Mouse (Mus musculus) myocyte (in vitro differentiated cells): ENCODE data around the gene Ergic1. TPM values are rescaled to one million over a fixed set of nuclear protein-coding genes. Genes with fewer than 3 reads are reported as not detected.

Experiments
- H3K27me3 ChIP-seq: one replicate; pipeline ENCODE4 v1.6.1; 2011; ENCODE audit not compliant: control insufficient read depth, insufficient read depth, insufficient read length
- H3K36me3 ChIP-seq: one replicate; pipeline ENCODE4 v1.6.1; 2011; ENCODE audit not compliant: control insufficient read depth, insufficient read depth
- H3K4me2 ChIP-seq: one replicate; pipeline ENCODE4 v1.6.1; 2011; ENCODE audit warnings: low read depth, control low read depth
- H3K4me3 ChIP-seq: one replicate; pipeline ENCODE4 v1.5.1; 2011; ENCODE audit warnings: mild to moderate bottlenecking, control low read depth, moderate library complexity
- H3K79me2 ChIP-seq: one replicate; pipeline ENCODE4 v1.6.1; 2011; ENCODE audit not compliant: control insufficient read depth, insufficient read depth
- H3ac ChIP-seq: one replicate; pipeline ENCODE4 v1.6.1; 2011; ENCODE audit not compliant: control insufficient read depth, insufficient read length
- CEBPB ChIP-seq: IDR thresholded peaks from 2 replicates; pipeline ENCODE4 v1.6.1; 2011; ENCODE audit warnings: mild to moderate bottlenecking, moderate library complexity; ENCODE audit not compliant: poor library complexity, insufficient read depth, severe bottlenecking
- E2F4 ChIP-seq: IDR thresholded peaks from one replicate; pipeline ENCODE4 v1.6.1; 2011; ENCODE audit warnings: mild to moderate bottlenecking, control low read depth, moderate library complexity; ENCODE audit not compliant: insufficient read depth
- MAX ChIP-seq: IDR thresholded peaks from one replicate; pipeline ENCODE4 v1.6.1; 2011; ENCODE audit warnings: low read depth, mild to moderate bottlenecking, control low read depth
- MYOD1 ChIP-seq, 3 experiments: IDR thresholded peaks; one replicate each; pipeline ENCODE4 v1.6.1; 2011; ENCODE audit warnings: control low read depth in 2 of 3, low read depth in 2 of 3, mild to moderate bottlenecking in 2 of 3, moderate library complexity in 1 of 3; ENCODE audit not compliant: insufficient read length in 2 of 3, control insufficient read depth in 1 of 3
- MYOG ChIP-seq, 3 experiments: IDR thresholded peaks; one replicate each; pipeline ENCODE4 v1.6.1; 2011; ENCODE audit warnings: control low read depth in 2 of 3, low read depth in 2 of 3, mild to moderate bottlenecking in 2 of 3; ENCODE audit not compliant: insufficient read length in 2 of 3, control insufficient read depth in 1 of 3, insufficient read depth in 1 of 3
- POLR2A ChIP-seq: IDR thresholded peaks from one replicate; pipeline ENCODE4 v1.6.1; 2011; ENCODE audit warnings: low read depth, mild to moderate bottlenecking, control low read depth, moderate library complexity; ENCODE audit not compliant: insufficient read length
- POLR2AphosphoS2 ChIP-seq: IDR thresholded peaks from one replicate; pipeline ENCODE4 v1.6.1; 2011; ENCODE audit warnings: low read depth, control low read depth; ENCODE audit not compliant: insufficient read length
- REST ChIP-seq: IDR thresholded peaks from one replicate; pipeline ENCODE4 v1.6.1; 2011; ENCODE audit warnings: mild to moderate bottlenecking, control low read depth, moderate library complexity; ENCODE audit not compliant: insufficient read depth, insufficient read length
- SRF ChIP-seq: IDR thresholded peaks from one replicate; pipeline ENCODE4 v1.6.1; 2011; ENCODE audit warnings: low read depth; ENCODE audit not compliant: control insufficient read depth, insufficient read length
- TCF12 ChIP-seq: IDR thresholded peaks from one replicate; pipeline ENCODE4 v1.6.1; 2011; ENCODE audit warnings: mild to moderate bottlenecking, control low read depth; ENCODE audit not compliant: poor library complexity, insufficient read depth, severe bottlenecking
- TCF3 ChIP-seq: IDR thresholded peaks from one replicate; pipeline ENCODE4 v1.6.1; 2011; ENCODE audit warnings: low read depth, control low read depth; ENCODE audit not compliant: insufficient read length
- USF1 ChIP-seq: IDR thresholded peaks from one replicate; pipeline ENCODE4 v1.6.1; 2011; ENCODE audit warnings: low read depth, mild to moderate bottlenecking, control low read depth, moderate library complexity
- polyA plus RNA-seq: library from polyadenylated mRNA; unstranded; fragments of >200 nt; fragmentation: generic; extraction: Trizol; gene quantifications from one replicate; pipeline ENCODE4 v1.2.1, GENCODE M21; 2012; ENCODE audit warnings: missing spikeins

Ergic1 gene
- polyA plus RNA-seq, 1 experiment, result 102 TPM

- H3K79me2 ChIP-seq, result no peaks in the 10 kb centered on the region
- no peaks in the 10 kb centered on the region for H3K27me3 ChIP-seq
- TF ChIP-seq CEBPB (no peak), MYOD1 (IDR thresholded peaks at IDR 0.05; ENCODE audit: control insufficient read depth in 1 of 3, insufficient read length in 2 of 3, low read depth in 2 of 3) (no peak), POLR2A (no peak), USF1 (no peak), E2F4 (no peak), TCF3 (no peak), TCF12 (no peak), MYOG (IDR thresholded peaks at IDR 0.05; ENCODE audit: control insufficient read depth in 1 of 3, insufficient read depth in 1 of 3, insufficient read length in 2 of 3, low read depth in 2 of 3) (no peak), MAX (no peak), POLR2AphosphoS2 (no peak), REST (no peak), SRF (no peak)
- no peaks in the 10 kb centered on the region for H3K36me3 ChIP-seq
- no peak overlapping the region for H3K4me2 ChIP-seq
- H3ac ChIP-seq, result no peak overlapping the region
- H3K4me3 ChIP-seq, result no peak overlapping the region
Measured at GRCm38 (mm10) chr17:26525316-26525715, 36.0 kb upstream of the Ergic1 start.

- no peaks in the 10 kb centered on the region for H3K36me3 ChIP-seq
- H3ac ChIP-seq, result no peak overlapping the region
- H3K4me3 ChIP-seq, result no peak overlapping the region
- no peak overlapping the region for H3K4me2 ChIP-seq
- H3K27me3 ChIP-seq, result no peaks in the 10 kb centered on the region
- TF ChIP-seq E2F4 (no peak), CEBPB (no peak), TCF12 (no peak), POLR2A (no peak), SRF (no peak), REST (no peak), MYOG (IDR thresholded peaks at IDR 0.05; ENCODE audit: control insufficient read depth in 1 of 3, insufficient read depth in 1 of 3, insufficient read length in 2 of 3, low read depth in 2 of 3) (no peak), POLR2AphosphoS2 (no peak), MAX (no peak), MYOD1 (IDR thresholded peaks at IDR 0.05; ENCODE audit: control insufficient read depth in 1 of 3, insufficient read length in 2 of 3, low read depth in 2 of 3) (no peak), USF1 (no peak), TCF3 (no peak)
- no peaks in the 10 kb centered on the region for H3K79me2 ChIP-seq
Measured at GRCm38 (mm10) chr17:26527291-26527690, 34.0 kb upstream of the Ergic1 start.

GRCm38 (mm10) chr17:26528751-26529150, 32.5 kb upstream of the Ergic1 start:
- Histone ChIP-seq H3K79me2 (no peaks in the 10 kb centered on the region), H3K4me3 (no peak overlapping the region), H3K27me3 (no peaks in the 10 kb centered on the region), H3ac (no peak overlapping the region), H3K4me2 (no peak overlapping the region), H3K36me3 (no peaks in the 10 kb centered on the region)
- TF ChIP-seq MYOD1 (IDR thresholded peaks at IDR 0.05; ENCODE audit: control insufficient read depth in 1 of 3, insufficient read length in 2 of 3, low read depth in 2 of 3) (no peak), REST (no peak), E2F4 (no peak), POLR2A (no peak), POLR2AphosphoS2 (no peak), TCF12 (no peak), USF1 (no peak), SRF (no peak), MYOG (IDR thresholded peaks at IDR 0.05; ENCODE audit: control insufficient read depth in 1 of 3, insufficient read depth in 1 of 3, insufficient read length in 2 of 3, low read depth in 2 of 3) (no peak), CEBPB (no peak), TCF3 (no peak), MAX (no peak)

- Histone ChIP-seq H3K4me2 (peak overlapping the region; percentile 69), H3ac (no peak overlapping the region), H3K4me3 (no peak overlapping the region), H3K36me3 (no peaks in the 10 kb centered on the region), H3K79me2 (no peaks in the 10 kb centered on the region), H3K27me3 (no peaks in the 10 kb centered on the region)
- TF ChIP-seq MYOG (IDR thresholded peaks at IDR 0.05; ENCODE audit: control insufficient read depth in 1 of 3, insufficient read depth in 1 of 3, insufficient read length in 2 of 3, low read depth in 2 of 3) (no peak), POLR2AphosphoS2 (no peak), E2F4 (no peak), SRF (peak; percentile 30)
Measured at GRCm38 (mm10) chr17:26529791-26530241, 31.5 kb upstream of the Ergic1 start.

GRCm38 (mm10) chr17:26530590-26531081, 30.7 kb upstream of the Ergic1 start:
- H3K36me3 ChIP-seq, result no peaks in the 10 kb centered on the region
- H3K27me3 ChIP-seq, result no peaks in the 10 kb centered on the region
- no peak overlapping the region for H3ac ChIP-seq
- H3K4me3 ChIP-seq, result no peak overlapping the region
- peak overlapping the region; percentile 69 for H3K4me2 ChIP-seq
- TF ChIP-seq MAX, result no peak
- no peak for TF ChIP-seq USF1
- TF ChIP-seq TCF3, result peak; percentile 28
- TF ChIP-seq MYOG (IDR thresholded peaks at IDR 0.05; ENCODE audit: control insufficient read depth in 1 of 3, insufficient read depth in 1 of 3, insufficient read length in 2 of 3, low read depth in 2 of 3), result peak in 1 of 3 experiments; percentile 39
- TF ChIP-seq POLR2AphosphoS2, result no peak
- peak in 2 of 3 experiments; percentile 73 to 77 for TF ChIP-seq MYOD1 (IDR thresholded peaks at IDR 0.05; ENCODE audit: control insufficient read depth in 1 of 3, insufficient read length in 2 of 3, low read depth in 2 of 3)
- no peak for TF ChIP-seq REST
- TF ChIP-seq SRF, result no peak
- no peak for TF ChIP-seq E2F4
- TF ChIP-seq CEBPB, result no peak
- peak; percentile 50 for TF ChIP-seq TCF12
- TF ChIP-seq POLR2A, result no peak
- no peaks in the 10 kb centered on the region for H3K79me2 ChIP-seq
